Mouse (Mus musculus): ENCODE data around the gene Pofut2.

Pofut2 gene

DNA sequence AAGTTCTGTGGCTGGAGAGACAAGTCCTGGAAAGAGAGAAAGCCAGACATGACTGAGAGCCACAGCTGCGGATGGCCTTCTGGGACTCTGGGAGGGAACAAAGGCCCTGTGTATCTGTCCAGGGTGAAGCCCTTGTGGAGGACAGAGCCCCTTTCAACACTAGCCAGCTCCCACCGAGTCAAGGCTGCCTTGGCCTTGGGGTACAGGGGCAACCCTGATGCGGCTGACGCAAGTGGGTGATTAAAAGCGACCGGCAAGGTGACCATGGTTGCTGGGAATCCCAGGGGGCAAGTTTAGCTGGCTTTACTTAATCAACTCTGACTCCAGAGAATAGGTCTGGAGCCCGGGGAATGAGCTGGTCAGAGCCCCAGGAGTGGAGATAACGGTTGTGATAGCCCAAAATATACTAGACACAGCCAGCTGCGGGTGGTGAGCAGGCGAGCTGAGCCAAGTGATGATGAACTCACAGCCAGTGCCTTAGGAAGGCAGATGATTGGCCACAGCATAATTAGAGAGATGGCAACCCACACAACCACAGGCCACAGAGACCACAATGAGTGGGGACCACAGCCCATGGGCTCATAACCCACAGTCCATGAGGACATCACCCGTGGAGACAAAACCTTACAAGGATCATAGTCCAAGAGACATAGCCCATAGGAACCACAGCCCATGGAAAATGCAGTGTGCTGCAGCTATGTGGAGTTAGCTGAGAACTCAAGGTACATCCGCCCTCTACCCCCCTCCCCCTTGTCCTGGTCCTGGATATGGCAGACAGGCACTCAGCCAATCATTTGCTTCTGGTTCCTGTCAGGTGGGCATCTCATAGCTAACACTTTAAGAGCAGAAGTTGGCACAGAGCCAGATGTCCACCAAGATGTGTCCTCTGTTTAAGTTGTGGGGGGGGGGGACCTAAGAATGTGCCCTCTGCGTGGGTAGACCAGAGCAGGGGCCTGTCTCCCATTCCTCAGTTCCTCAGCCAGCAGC, 29.1 kb upstream of the Pofut2 start:
- peak; percentile 86 for DNase-seq (ENCODE audit: inconsistent ontology term)

DNA sequence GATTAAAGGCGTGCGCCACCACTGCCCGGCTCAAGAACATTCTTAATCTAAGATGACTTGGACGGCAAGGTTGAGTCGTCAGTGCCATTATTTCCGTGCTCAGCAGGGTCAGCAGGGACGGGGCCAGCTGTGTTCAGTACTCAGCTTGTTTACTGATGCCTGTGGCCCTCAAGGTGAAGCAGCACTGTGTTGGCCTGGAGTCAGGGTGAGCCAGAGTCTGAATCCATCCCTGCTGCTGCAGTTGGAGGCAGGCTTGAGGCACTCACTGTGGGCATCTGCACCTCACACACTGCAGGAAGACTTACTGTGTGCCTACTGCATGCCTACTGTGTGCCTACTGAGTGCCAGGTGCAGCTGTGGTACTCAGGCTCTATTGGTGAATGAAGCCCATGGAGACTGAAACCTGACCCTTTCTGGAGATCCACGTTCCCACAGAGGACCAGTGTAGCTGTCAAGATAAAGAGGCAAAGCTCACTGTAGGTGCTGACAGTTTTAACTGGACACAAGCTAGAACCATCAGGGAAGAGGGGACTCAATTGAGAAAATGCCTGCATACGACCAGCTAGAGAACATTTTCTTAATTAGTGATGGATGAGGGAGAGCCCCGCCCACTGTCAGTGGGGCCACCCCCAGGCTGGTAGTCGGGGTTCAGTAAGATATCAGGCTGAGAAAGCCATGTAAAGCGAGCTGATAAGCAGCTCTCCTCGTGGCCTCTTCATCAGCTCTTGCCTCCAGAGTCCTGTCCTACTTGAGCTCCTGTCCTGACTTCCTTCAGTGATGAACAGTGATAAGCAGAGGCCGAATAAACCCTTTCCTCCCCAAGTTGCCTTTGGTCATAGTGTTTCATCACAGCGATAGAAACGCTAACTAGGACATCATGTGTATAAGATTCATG, 26.9 kb upstream of the Pofut2 start:
- no peak for DNase-seq (ENCODE audit: inconsistent ontology term)

DNA sequence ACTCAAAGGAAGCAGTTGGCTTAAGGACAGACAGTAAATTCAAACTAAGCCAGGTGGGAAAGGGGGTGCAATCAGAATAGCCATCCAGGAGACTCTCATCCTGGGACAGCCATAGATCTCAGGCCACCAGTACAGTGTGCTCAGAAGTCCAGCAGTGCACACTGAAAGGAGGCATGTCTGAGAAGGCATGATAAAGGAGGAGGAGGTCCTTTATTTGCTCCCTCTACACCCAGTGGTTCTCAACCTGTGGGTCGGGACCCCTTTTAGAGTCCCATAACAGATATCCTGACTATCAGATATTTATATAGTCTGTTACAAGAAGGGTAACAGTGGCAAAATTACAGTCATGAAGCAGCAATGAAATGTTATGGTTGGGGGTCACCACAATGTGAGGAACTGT, 25.8 kb upstream of the Pofut2 start:
- no peak for DNase-seq (ENCODE audit: inconsistent ontology term)

DNA sequence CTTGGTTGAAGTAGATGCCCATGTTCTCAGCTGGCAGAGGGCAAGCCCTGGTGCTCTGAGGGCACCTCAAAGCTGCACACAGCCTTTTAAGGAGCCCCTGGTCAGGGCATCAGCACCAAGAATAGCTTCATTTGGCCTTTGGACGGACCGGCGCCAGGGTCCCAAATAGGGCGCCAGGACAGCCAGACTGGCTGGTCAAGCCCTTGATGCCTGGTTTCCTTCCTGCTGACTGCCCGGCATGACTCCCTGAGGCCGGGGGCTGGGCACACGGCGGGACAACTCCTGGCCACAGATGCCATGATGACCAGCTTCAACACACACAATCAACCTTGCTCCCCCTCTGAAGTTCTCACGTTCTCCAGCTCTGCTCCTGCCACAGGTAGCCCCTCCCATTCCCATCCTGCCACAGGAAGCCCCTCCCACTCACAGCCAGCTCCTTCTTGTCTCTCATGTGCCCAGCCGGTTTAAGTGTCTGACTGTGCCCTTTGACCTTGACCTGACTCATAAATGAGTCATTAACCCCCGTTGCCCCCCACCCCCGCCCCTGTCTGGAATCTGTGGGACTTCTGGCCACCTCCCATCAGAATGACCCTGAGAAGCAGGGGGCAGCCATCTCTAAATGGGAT, 23.9 kb upstream of the Pofut2 start:
- no peak for DNase-seq (ENCODE audit: inconsistent ontology term)

DNA sequence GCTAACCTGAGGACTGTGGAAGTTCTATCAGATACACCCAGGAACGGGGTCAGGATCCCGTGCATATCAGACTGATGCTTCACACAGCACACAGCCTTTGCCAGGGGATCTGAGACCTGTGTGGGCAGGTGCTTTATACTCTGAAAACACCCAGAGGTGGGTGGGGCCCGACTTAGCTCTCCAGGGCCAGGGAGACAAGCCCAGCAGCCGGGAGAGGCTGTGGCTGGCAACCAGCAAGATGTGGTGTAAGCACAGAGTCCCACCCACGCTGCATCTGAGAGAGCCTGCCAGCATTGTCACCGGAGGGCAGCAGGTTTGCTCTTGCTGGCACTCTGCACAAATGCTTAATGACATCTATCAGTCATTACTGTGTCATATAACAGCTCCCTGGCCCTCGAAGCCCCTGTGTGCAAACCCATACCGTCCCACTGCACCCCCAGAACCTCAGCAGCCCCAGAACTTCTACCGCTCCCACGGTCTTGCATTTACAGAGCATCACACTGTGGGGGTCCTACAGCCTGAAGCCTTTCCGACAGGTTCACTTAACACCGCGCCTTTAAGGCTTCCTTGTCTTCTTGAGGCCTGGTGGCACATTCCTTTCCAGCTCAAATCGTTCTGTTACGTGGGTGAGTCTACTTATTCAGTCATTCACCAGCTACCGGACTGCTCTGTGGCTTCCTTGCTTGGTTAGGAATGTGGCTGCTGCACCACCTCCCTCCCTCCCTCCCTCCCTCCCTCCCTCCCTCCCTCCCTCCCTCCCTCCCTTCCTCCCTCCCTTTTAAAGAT, 21.0 kb upstream of the Pofut2 start:
- DNase-seq (ENCODE audit: inconsistent ontology term) = peak; percentile 30

DNA sequence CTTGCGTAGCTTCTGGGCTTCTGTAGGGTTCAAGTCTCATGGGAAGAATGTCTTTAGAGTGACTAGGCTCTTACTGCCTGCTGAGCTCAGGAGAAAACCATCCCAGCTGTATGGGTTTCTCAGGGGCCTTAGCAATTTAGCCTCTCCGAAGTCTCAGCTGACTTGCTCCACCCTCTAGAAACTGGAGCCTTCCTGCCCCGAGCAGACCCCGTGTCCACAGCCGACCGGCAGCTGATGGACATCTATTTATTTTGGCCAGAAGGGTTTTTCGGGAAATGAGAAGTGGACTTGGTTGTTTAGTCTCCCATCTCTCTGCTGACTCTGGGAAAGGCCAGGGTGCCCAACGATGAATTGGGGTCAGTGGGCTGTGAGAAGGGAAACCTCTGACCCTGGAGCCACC, 18.3 kb upstream of the Pofut2 start:
- DNase-seq (ENCODE audit: inconsistent ontology term) = no peak

DNA sequence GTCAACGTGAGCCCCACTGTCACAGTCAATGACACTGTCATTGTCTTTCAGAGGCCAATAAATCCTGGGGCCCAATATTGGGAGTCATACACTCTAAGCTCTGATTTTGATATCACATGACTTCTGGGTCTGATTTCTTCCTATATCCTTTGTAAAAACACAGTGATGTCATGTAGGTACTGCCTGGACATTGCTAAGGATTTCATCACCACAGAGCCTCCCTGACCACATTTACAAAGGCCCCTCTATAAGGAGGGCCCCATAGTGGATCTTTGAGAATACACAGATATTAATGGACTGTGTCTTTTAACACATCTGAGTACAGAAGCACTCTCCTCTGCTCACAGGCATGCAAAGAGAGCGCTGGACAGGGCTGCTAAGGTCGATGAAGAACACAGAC, 16.6 kb upstream of the Pofut2 start:
- no peak for DNase-seq (ENCODE audit: inconsistent ontology term)

DNA sequence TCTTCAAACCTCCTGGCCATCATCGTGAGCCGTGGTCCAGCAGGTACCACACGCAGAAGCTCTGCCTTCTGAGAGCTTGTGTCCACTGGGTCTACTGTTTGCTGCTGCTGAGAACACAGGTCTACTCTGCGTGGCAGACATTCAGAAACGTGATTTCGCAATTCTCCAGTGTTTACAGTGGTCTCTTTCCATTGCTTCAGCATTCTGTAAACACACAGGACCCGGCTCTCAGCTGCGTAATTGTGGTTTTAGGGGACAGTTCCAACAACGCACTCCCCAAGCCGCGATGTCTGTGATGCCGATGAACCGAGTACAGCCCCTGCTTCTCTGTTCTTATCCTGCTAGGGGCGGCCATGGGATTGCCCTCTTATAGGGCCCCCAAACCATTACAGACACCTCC, 16.1 kb upstream of the Pofut2 start:
- no peak for DNase-seq (ENCODE audit: inconsistent ontology term)

DNA sequence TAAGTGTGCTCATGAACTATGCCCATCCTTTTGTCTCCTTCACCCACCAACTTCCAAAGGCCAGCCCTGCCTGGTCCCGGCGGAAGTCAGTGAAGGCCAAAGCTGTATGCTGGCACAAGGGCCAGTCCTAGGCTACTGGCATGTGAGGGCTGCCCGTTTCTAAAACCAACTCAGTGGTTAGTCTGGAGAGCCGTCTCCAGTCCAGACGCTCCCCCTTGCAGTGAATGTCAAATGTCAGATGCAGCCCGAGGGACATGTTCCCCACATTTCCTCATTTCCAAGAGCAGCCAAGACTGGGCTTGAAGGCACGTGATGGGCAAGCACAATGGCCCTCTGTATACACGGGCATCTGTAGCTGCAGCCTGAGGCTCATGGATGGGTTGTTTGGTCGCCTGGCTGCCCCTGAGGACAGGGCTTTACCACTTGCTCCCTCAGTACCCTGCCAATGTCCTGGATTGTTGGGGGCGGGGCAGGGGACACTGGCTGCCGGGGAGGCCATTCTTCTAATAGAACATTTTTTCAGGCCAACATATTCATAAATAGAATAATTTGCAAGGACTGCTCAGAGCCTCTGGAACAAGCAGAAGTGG, 15.4 kb upstream of the Pofut2 start:
- peak; percentile 94 for DNase-seq (ENCODE audit: inconsistent ontology term)

DNA sequence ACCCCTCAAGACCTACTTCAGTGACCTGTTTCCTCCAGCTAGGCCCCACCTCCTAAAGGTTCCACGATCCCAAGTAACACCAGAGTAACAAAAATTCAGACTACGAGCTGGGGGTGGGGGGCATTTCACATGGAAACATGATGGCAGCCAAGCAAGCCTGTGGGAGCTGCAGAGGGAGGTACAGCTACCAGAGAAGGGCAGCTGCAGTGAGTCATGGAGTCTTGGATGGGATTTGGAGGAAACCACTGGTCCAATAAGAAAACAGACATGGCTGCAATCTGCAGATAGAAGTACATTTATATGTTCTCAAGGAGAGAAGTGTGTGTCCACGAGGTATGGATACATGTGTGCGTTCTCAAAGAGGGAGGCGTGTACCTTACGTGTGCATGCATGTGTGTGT, 14.2 kb upstream of the Pofut2 start:
- DNase-seq (ENCODE audit: inconsistent ontology term) = no peak

DNA sequence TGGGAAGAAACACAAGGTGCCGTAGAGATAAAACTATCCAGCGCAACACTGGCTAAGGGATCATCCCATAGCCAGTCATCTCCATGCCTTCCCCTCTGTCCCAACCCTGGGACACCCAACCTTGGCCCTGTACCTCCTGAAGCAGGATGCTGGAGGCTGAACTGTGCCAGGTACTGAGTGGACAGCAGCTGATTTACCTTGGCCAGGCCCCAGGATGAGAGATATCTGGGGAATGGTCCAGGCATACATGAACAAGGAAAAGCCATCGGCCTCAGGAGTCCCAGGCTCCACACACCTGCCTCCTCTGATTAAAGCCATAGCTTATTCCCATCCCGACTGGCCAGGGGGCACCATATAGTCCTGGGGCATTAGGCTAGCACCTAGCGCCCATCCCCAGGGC, 12.0 kb upstream of the Pofut2 start:
- DNase-seq (ENCODE audit: inconsistent ontology term) = no peak

DNA sequence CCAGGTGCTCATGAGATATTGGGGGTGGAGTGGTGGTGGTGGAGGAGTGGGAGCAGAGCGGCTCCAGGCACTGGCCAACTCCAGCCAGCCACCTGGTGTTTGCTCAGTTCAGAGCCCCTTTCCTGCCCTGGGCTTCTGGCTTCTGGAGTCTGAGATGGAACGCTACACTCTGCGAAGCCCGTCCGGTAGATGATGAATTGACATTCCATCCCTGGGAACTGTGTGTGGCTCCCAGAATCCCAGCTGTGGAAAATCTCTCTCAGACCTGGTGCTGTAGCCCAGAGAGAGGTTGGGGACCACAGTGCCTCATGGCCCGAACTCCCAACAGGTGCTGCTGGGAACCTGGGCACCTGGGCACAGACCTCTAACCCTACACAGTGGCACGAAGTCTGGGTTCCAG, 11.3 kb upstream of the Pofut2 start:
- DNase-seq (ENCODE audit: inconsistent ontology term) = no peak

DNA sequence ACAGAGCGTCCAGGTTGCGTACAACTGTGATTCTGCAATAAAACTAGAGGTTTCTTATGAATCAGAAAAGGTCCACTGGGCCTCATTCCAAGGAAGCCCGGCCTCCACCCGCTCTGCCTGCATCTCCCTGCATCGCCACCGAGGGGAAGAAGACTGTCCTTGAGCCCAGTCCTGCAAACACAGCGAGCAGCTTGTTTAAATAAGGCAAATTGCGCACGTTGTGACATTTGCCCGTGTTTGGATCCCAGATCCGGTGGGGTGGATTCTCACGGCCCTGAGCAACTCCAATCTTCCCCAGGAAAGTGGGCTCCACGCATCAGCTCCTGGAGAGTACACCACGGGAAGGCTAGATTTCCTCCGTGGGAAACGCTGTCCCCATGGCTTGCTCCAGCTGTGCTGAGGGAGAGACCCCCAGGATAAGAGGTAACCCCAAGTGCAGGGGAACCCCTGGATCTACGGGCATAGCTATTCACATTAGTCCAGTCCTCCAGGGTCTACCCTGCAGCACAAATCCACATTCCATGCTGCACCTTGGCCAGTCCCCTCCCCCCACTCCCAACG, 7.7 kb upstream of the Pofut2 start:
- peak; percentile 56 for DNase-seq (ENCODE audit: inconsistent ontology term)

DNA sequence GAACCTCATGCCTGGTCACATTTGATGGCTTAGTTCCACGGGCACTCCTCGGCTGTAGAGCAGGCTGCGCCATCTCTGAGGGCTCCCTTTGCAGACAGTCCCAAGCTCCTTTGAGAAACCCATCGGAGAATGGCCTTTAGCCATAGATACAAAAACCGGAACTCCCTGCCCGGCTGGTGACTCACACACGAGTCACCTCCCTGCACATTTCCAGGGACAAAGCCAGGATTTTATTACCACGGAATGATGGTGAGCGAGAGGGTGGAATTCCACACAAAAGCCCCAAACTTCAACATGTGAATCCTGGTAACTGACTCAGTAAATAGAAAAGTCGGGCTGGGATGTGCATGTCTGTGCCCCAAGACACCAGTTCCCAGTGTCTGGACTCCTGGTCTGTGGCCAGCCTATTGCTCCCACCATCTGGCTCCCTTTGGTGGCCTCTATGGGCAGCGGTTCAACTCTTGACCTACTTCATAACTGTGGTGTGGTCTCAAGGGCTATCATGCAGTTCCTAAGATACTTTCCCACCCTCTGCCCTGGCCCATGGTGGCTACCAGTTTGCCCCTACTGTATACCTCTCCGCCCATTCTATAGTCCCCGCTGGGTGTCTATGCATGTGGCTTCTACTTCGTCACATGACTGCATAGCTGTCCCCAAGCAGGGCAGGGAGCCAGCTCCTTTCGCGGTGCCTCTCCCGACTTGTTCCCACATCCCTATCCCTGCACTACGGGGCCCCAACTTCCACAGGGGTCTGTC, 7.1 kb upstream of the Pofut2 start:
- DNase-seq (ENCODE audit: inconsistent ontology term) = peak; percentile 97

DNA sequence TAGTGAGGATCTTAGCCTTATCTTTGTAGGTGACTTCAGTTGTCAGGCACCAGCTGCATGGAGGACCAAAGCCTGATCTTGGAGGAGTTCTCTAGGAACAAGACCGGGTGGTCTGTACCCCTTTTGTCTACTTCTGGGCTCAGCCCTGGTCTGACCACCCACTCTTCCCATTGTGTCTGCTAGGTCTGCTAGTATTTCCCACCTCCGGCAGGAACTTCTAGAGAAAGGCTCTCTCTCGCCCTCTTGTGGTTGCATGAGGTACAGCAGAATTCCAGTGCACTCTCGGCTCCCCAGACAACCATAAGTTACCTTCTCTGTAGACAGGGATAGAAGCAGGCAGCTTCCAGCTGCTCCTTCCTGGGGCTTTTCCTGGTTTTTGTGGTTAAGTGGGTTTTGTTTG, 6.2 kb upstream of the Pofut2 start:
- DNase-seq (ENCODE audit: inconsistent ontology term) = peak; percentile 78

DNA sequence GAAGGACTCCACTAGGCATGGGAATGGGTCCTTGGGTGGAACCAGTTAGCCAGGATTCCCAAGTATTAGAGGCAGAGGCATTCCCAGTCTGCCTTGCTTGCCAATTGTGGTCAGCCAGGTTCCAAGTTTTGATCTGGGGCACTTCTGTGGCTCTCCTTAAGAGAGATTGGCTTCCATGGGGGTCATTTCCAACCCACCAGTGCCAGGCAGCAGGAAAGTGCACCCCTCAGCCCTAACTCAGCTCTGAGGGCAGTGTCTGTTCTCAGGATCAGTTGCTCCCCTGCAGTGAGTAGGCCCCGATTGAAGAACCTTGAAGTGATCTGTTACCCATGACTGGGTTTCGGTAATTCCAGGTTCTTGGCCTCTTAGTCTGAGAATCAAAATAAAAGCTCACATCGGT, 3.8 kb upstream of the Pofut2 start:
- no peak for DNase-seq (ENCODE audit: inconsistent ontology term)

DNA sequence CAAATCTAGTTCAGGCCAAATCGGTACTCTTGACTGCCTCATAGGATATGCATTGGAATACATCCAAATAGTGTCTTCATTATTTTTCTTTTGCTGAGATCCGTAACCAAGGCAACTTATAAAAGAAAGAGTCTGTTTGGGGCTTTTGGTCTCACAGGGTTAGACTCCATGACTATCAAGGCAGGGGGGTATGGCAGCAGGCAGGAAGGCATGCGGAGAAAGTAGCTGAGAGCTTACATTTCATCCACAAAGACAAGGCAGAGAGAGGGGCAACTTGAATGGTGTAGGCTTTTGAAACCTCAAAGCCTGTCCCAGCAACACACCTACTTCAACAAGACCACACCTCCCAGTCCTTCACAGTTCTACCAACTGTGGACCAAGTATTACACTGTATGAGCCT, 3.3 kb upstream of the Pofut2 start:
- peak; percentile 43 for DNase-seq (ENCODE audit: inconsistent ontology term)

DNA sequence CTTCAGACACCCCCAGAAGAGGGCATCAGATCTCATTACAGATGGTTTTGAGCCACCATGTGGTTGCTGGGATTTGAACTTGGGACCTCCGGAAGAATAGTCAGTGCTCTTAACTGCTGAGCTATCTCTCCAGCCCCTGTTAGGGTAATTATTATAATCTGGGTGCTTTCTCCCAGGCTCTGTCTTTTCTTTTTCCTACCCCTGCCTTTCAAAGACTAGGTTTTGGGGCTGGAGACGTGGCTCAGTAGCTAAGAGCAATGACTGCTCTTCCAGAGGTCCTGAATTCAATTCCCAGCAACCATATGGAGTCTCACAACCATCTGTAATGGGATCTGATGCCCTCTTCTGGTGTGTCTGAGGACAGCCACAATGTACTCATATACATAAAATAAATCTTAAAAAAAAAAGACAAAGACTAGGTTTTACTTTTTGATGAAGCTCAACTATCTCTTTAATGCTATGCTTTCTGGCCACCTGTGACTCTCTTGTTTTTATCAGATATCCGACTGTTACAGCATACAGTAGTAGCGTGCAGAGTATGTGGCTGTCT, 902 bp upstream of the Pofut2 start:
- DNase-seq (ENCODE audit: inconsistent ontology term) = no peak

DNA sequence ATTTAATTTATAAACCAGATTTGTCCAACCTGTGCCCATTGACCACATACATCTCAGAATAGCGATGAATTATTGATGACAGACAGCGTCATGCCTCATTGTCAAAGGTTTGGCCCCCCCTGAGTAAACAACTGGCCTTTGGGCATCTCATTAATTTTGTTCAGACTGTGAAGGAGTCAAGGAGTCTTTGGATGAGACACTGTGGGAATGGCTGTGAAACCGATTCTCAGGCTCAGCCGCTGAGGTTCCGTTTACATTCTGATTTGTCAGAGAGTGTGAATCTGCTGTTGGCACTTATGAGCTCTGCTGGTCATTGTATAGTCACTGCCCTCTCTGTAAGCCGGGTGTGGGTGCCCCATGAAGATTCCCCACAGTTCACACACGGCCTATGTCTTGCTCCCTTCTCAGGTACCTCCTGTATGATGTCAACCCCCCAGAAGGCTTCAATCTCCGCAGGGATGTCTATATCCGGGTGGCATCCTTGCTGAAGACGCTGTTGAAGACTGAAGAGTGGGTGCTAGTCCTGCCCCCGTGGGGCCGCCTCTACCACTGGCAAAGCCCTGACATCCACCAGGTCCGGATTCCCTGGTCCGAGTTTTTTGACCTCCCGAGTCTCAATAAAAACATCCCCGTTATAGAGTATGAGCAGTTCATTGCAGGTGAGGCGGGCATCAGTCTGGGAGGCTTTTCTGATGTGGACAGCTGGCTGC, 1.3 kb downstream of the Pofut2 start:
- no peak for DNase-seq (ENCODE audit: inconsistent ontology term)
